Mouse (Mus musculus) frontal cortex, postnatal 36 days (tissue): ENCODE results near the gene Olfr503.
"Not testable (repeated sequence)": the region's sequence is repeated elsewhere in the genome, so short reads cannot be mapped to it uniquely, and the experiment has no call there.

Experiments
- DNase-seq, 2 experiments: peaks; one replicate each; pipeline ENCODE4 v3.0.0; 2022; ENCODE audit warnings: low spot score in 2 of 2

Gene Olfr503

DNA sequence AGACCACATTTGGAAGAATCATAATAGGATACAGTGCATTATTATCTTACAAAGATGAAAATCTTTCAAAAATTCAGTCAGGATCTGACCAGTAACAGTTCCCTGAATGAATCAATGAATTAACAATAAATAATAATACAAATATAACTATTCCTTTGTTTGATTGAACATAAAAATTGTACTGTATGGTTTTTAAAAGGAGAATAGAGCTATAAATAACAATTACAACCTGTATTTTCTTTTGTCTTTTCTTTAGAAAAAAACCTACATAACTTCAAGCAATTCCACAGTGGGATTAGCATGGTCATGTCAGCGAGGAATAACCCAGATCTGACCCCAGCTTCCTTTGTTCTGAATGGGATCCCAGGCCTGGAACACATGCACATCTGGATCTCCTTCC, at the start of gene Olfr503:
Olfr503 (plus strand) TSS at position 301 of the 400 bp plus-strand sequence.
- DNase-seq = not testable (repeated sequence)

DNA sequence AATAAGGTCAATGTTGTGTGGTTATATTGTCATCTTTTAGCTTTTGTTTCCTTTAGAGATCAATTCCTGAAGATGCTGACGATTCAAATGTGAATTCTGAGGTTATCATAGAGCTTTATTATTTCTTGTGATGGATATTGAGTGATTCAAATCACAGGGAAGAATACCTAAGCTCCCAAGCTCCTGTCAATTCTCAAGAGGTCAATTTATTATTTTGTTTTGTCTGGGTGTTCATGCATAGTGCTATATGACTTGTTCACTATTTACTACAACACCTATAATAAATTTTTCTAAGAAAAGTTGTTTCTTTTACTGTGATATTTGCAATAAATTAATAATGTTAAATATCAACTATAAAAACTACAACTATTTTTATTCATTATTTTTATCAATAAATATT, 19.4 kb upstream of the Olfr503 start, which contains the start of gene Olfr502:
Olfr502 (minus strand) TSS at position 101 of the 400 bp plus-strand sequence.
- no peak for DNase-seq

- no peak for DNase-seq
These were observed 1.9 kb upstream of the Olfr503 start for GRCm38 (mm10) chr7:108542416-108542815.

DNA sequence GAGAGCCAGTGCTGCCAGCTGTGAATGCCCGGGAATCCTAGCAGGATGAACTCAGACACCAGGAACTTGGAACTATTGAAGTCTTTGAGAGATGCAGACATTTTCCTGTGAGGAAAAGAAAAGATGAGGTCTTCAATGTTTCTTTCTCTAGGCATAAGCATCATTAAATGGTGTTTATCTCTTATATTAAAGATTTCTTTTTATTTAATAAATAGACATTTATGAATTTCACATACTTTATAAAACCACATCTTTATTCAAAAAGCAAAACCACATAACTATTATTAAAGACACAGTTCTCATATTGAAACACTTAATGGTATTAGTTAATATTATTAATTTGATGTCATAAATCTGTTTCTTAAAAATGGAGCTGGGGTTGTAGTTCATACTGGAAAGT, 21.4 kb downstream of the Olfr503 start, which contains the start of gene Olfr504:
Olfr504 (minus strand) TSS at position 101 of the 400 bp plus-strand sequence.
- DNase-seq = no peak

GRCm38 (mm10) chr7:108589797-108590196, 45.5 kb downstream of the Olfr503 start:
- DNase-seq = no peak
